Mouse (Mus musculus) adrenal gland, postnatal 10 days (tissue): Measurements from ENCODE around the gene Nrg4. TPM values are rescaled to one million over a fixed set of nuclear protein-coding genes. Genes with fewer than 3 reads are reported as not detected.

Source experiments
- DNase-seq: peaks from one replicate; pipeline ENCODE4 v3.0.0; 2021; ENCODE audit warnings: mixed read lengths
- long read RNA-seq, 2 experiments: library from polyadenylated mRNA; stranded (forward); transcript quantifications; one replicate each; pipeline ENCODE4 v2.0.0; 2021
- total RNA-seq, 2 experiments: library from RNA; stranded (reverse); gene quantifications; 2 replicates each; pipeline ENCODE4 v1.2.3; 2021

Nrg4 gene
- 10 to 100 TPM; 33.3 to 38.9 TPM for total RNA-seq
- long read RNA-seq, experiment 1, partial matches to known transcripts = 4 of 28 reads
- long read RNA-seq, experiment 1, other reads (novel, unspliced or antisense) = 20 of 28 reads
- long read RNA-seq, experiment 2, partial matches to known transcripts = 3 of 23 reads
- long read RNA-seq, experiment 2, other reads (novel, unspliced or antisense) = 18 of 23 reads

- peak; percentile 86 for DNase-seq
Observed at GRCm38 (mm10) chr9:55326515-55327233, at the start of gene Nrg4, which contains the start of gene Tmem266. Nrg4 (minus strand) TSS chr9:55326844. Tmem266 (plus strand) TSS chr9:55326913.

- no peak for DNase-seq
Observed at GRCm38 (mm10) chr9:55371908-55372307, 45.3 kb upstream of the Nrg4 start.

GRCm38 (mm10) chr9:55368011-55368410 is 41.4 kb upstream of the Nrg4 start:
- DNase-seq = no peak

GRCm38 (mm10) chr9:55363707-55364106 is 37.1 kb upstream of the Nrg4 start:
- no peak for DNase-seq

- DNase-seq = peak; percentile 12
Observed at GRCm38 (mm10) chr9:55361969-55362368, 35.3 kb upstream of the Nrg4 start.

- DNase-seq = peak; percentile 4
Observed at GRCm38 (mm10) chr9:55360861-55361260, 34.2 kb upstream of the Nrg4 start.

- no peak for DNase-seq
Observed at GRCm38 (mm10) chr9:55360372-55360771, 33.7 kb upstream of the Nrg4 start.

- DNase-seq = no peak
Observed at GRCm38 (mm10) chr9:55357164-55357563, 30.5 kb upstream of the Nrg4 start.

- no peak for DNase-seq
Observed at GRCm38 (mm10) chr9:55355270-55355834, 28.7 kb upstream of the Nrg4 start.

GRCm38 (mm10) chr9:55354686-55355085 is 28.0 kb upstream of the Nrg4 start:
- DNase-seq = no peak

- no peak for DNase-seq
Observed at GRCm38 (mm10) chr9:55348664-55349063, 22.0 kb upstream of the Nrg4 start.

GRCm38 (mm10) chr9:55345332-55345731 is 18.7 kb upstream of the Nrg4 start:
- no peak for DNase-seq

- no peak for DNase-seq
Observed at GRCm38 (mm10) chr9:55344165-55344564, 17.5 kb upstream of the Nrg4 start.

GRCm38 (mm10) chr9:55332949-55333348 is 6.3 kb upstream of the Nrg4 start:
- DNase-seq = peak; percentile 77

GRCm38 (mm10) chr9:55332476-55332875 is 5.8 kb upstream of the Nrg4 start:
- DNase-seq = no peak

GRCm38 (mm10) chr9:55329401-55329800 is 2.8 kb upstream of the Nrg4 start:
- no peak for DNase-seq

GRCm38 (mm10) chr9:55328151-55328918 is 1.7 kb upstream of the Nrg4 start:
- no peak for DNase-seq

GRCm38 (mm10) chr9:55327234-55327615 is 581 bp upstream of the Nrg4 start:
- DNase-seq = peak; percentile 12

- DNase-seq = no peak
Observed at GRCm38 (mm10) chr9:55325564-55326514, 805 bp downstream of the Nrg4 start.

- DNase-seq = no peak
Observed at GRCm38 (mm10) chr9:55325061-55325460, 1.6 kb downstream of the Nrg4 start.

- DNase-seq = no peak
Observed at GRCm38 (mm10) chr9:55324516-55324915, 2.1 kb downstream of the Nrg4 start.

- no peak for DNase-seq
Observed at GRCm38 (mm10) chr9:55324085-55324484, 2.6 kb downstream of the Nrg4 start.
